Mouse (Mus musculus) embryonic fibroblast, embryonic 13.5 days (primary cell): ENCODE measurements around the gene Cd300lb.

Source experiments
- CTCF ChIP-seq: IDR thresholded peaks from 2 replicates; pipeline ENCODE4 v1.5.1; 2011; ENCODE audit warnings: mild to moderate bottlenecking, control low read depth, low read length, moderate library complexity, borderline replicate concordance; ENCODE audit not compliant: insufficient read depth
- POLR2A ChIP-seq: IDR thresholded peaks from 2 replicates; pipeline ENCODE4 v1.6.1; 2011; ENCODE audit warnings: low read depth, mild to moderate bottlenecking, control low read depth, low read length, moderate library complexity

- no peak for TF ChIP-seq POLR2A
- no peak for TF ChIP-seq CTCF
These were observed 53.6 kb downstream of the Cd300lb start for GRCm38 (mm10) chr11:114880589-114880988.
